Mouse (Mus musculus): ENCODE measurements around the gene 4930402H24Rik. TPM values are rescaled to one million over a fixed set of nuclear protein-coding genes. Genes with fewer than 3 reads are reported as not detected.

Gene 4930402H24Rik
- total and polyA plus RNA-seq, 2 experiments from 2014 or later: 49.2 to 97.9 TPM

GRCm38 (mm10) chr2:130740096-130740495 lies 166.1 kb downstream of the 4930402H24Rik start:
- Histone ChIP-seq H3K4me1 (ENCODE audit: insufficient read depth) (no peaks in the 10 kb centered on the region), H3K36me3 (ENCODE audit: insufficient read depth) (peaks cover 99% of the 10 kb centered on the region), H3K4me3 (ENCODE audit: low read depth, low read length) (no peak overlapping the region), H3K4me2 (ENCODE audit: low read depth) (no peak overlapping the region), H3K27me3 (ENCODE audit: insufficient read depth, low read length) (no peaks in the 10 kb centered on the region), H3K27ac (ENCODE audit: low read depth, low read length) (no peak overlapping the region), H3K9me3 (ENCODE audit: low read length) (no peaks in the 10 kb centered on the region), H3K9ac (no peak overlapping the region)
- TF ChIP-seq CTCF (IDR thresholded peaks at IDR 0.05; ENCODE audit: low read depth): no peak
- no peak for DNase-seq
- no peak for ATAC-seq
- 28% methylated on average over 4 of the region's 4 CpGs for WGBS

GRCm38 (mm10) chr2:130738019-130738418 lies 168.2 kb downstream of the 4930402H24Rik start:
- H3K27me3 ChIP-seq (ENCODE audit: insufficient read depth, low read length): no peaks in the 10 kb centered on the region
- no peak overlapping the region for H3K4me2 ChIP-seq (ENCODE audit: low read depth)
- H3K27ac ChIP-seq (ENCODE audit: low read depth, low read length): no peak overlapping the region
- WGBS: 84% methylated on average over 6 of the region's 6 CpGs
- no peak for ATAC-seq
- TF ChIP-seq CTCF (IDR thresholded peaks at IDR 0.05; ENCODE audit: low read depth): no peak
- no peak for DNase-seq
- no peak overlapping the region for H3K4me3 ChIP-seq (ENCODE audit: low read depth, low read length)
- H3K4me1 ChIP-seq (ENCODE audit: insufficient read depth): no peaks in the 10 kb centered on the region
- H3K9ac ChIP-seq: no peak overlapping the region
- H3K36me3 ChIP-seq (ENCODE audit: insufficient read depth): peaks cover 93% of the 10 kb centered on the region
- H3K9me3 ChIP-seq (ENCODE audit: low read length): no peaks in the 10 kb centered on the region

- Histone ChIP-seq H3K27me3 (ENCODE audit: insufficient read depth, low read length) (no peaks in the 10 kb centered on the region), H3K4me3 (ENCODE audit: low read depth, low read length) (no peak overlapping the region), H3K36me3 (ENCODE audit: insufficient read depth) (peaks cover 88% of the 10 kb centered on the region), H3K4me2 (ENCODE audit: low read depth) (no peak overlapping the region), H3K9ac (no peak overlapping the region), H3K9me3 (ENCODE audit: low read length) (no peaks in the 10 kb centered on the region), H3K27ac (ENCODE audit: low read depth, low read length) (no peak overlapping the region), H3K4me1 (ENCODE audit: insufficient read depth) (no peaks in the 10 kb centered on the region)
- DNase-seq (no peak), ATAC-seq (no peak)
- 72% methylated on average over 5 of the region's 5 CpGs for WGBS
- TF ChIP-seq CTCF (IDR thresholded peaks at IDR 0.05; ENCODE audit: low read depth): no peak
Measured at GRCm38 (mm10) chr2:130735281-130735680, 170.9 kb downstream of the 4930402H24Rik start.

GRCm38 (mm10) chr2:130733444-130733843 lies 172.8 kb downstream of the 4930402H24Rik start:
- Histone ChIP-seq H3K27me3 (ENCODE audit: insufficient read depth, low read length) (no peaks in the 10 kb centered on the region), H3K36me3 (ENCODE audit: insufficient read depth) (peaks cover 87% of the 10 kb centered on the region), H3K4me1 (ENCODE audit: insufficient read depth) (no peaks in the 10 kb centered on the region), H3K4me3 (ENCODE audit: low read depth, low read length) (no peak overlapping the region), H3K4me2 (ENCODE audit: low read depth) (no peak overlapping the region), H3K9me3 (ENCODE audit: low read length) (no peaks in the 10 kb centered on the region), H3K9ac (no peak overlapping the region), H3K27ac (ENCODE audit: low read depth, low read length) (no peak overlapping the region)
- ATAC-seq: no peak
- no peak for TF ChIP-seq CTCF (IDR thresholded peaks at IDR 0.05; ENCODE audit: low read depth)
- no peak for DNase-seq
- WGBS: 97% methylated on average over 2 of the region's 3 CpGs

GRCm38 (mm10) chr2:130731855-130732254 lies 174.4 kb downstream of the 4930402H24Rik start:
- Histone ChIP-seq H3K4me3 (ENCODE audit: low read depth, low read length) (no peak overlapping the region), H3K9ac (no peak overlapping the region), H3K4me2 (ENCODE audit: low read depth) (no peak overlapping the region), H3K9me3 (ENCODE audit: low read length) (no peaks in the 10 kb centered on the region), H3K27ac (ENCODE audit: low read depth, low read length) (no peak overlapping the region), H3K36me3 (ENCODE audit: insufficient read depth) (peaks cover 86% of the 10 kb centered on the region), H3K4me1 (ENCODE audit: insufficient read depth) (no peaks in the 10 kb centered on the region), H3K27me3 (ENCODE audit: insufficient read depth, low read length) (no peaks in the 10 kb centered on the region)
- ATAC-seq (no peak), DNase-seq (no peak)
- TF ChIP-seq CTCF (IDR thresholded peaks at IDR 0.05; ENCODE audit: low read depth): no peak
- WGBS: 74% methylated on average over 5 of the region's 5 CpGs

GRCm38 (mm10) chr2:130730746-130731145 lies 175.5 kb downstream of the 4930402H24Rik start:
- DNase-seq: no peak
- no peaks in the 10 kb centered on the region for H3K4me1 ChIP-seq (ENCODE audit: insufficient read depth)
- H3K36me3 ChIP-seq (ENCODE audit: insufficient read depth): peaks cover 87% of the 10 kb centered on the region
- no peak overlapping the region for H3K9ac ChIP-seq
- H3K4me3 ChIP-seq (ENCODE audit: low read depth, low read length): no peak overlapping the region
- ATAC-seq: no peak
- H3K9me3 ChIP-seq (ENCODE audit: low read length): no peaks in the 10 kb centered on the region
- no peak overlapping the region for H3K27ac ChIP-seq (ENCODE audit: low read depth, low read length)
- H3K27me3 ChIP-seq (ENCODE audit: insufficient read depth, low read length): no peaks in the 10 kb centered on the region
- 89% methylated on average over 9 of the region's 9 CpGs for WGBS
- H3K4me2 ChIP-seq (ENCODE audit: low read depth): no peak overlapping the region
- no peak for TF ChIP-seq CTCF (IDR thresholded peaks at IDR 0.05; ENCODE audit: low read depth)

- Histone ChIP-seq H3K9me3 (ENCODE audit: low read length) (no peaks in the 10 kb centered on the region), H3K27me3 (ENCODE audit: insufficient read depth, low read length) (no peaks in the 10 kb centered on the region), H3K27ac (ENCODE audit: low read depth, low read length) (no peak overlapping the region), H3K4me2 (ENCODE audit: low read depth) (no peak overlapping the region), H3K9ac (no peak overlapping the region), H3K4me3 (ENCODE audit: low read depth, low read length) (no peak overlapping the region), H3K36me3 (ENCODE audit: insufficient read depth) (peaks cover 87% of the 10 kb centered on the region), H3K4me1 (ENCODE audit: insufficient read depth) (no peaks in the 10 kb centered on the region)
- DNase-seq (no peak), ATAC-seq (no peak)
- no peak for TF ChIP-seq CTCF (IDR thresholded peaks at IDR 0.05; ENCODE audit: low read depth)
- WGBS: 100% methylated on average over 2 of the region's 2 CpGs
Measured at GRCm38 (mm10) chr2:130728906-130729585, 177.2 kb downstream of the 4930402H24Rik start.
